In the genomic region with DNA sequence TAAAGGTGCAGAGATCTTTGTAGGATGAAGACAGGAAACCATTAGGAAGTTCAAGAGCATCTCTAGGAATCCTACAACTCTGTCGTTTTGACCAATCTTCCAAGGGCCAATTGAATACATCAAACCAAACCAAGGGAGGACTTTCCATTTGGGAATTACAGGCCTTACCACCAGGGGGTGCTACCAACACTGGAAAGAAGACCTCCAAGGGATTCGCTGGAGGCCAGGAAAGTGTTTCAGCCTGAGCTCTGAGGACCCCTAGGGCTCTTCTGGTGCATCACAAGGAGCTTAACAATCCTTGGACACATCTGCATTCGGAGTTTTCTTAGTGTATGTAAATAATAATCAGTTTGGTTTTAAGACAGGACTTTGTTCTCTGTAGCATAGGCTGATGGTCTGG, we compare ENCODE assay signal across 9 mouse cellular contexts. TPM values are rescaled to one million over a fixed set of nuclear protein-coding genes. Genes with fewer than 3 reads are reported as not detected.
DNase-seq lines count a peak whose midpoint lies in the region; ATAC-seq and TF ChIP-seq lines count a peak whose summit lies in the region.
"Had no signal": no experiment of that assay in that cellular context is flagged by ENCODE, and none has a peak within 500 bp of the region (broad histone marks: within the 10 kb centered on the region; RNA-seq: fewer than 3 reads in every experiment).

No protein-coding gene starts in this region.

- H3K4me3 ChIP-seq in E14TG2a.4 (replicated peaks; ENCODE audit: low read length): no peak overlapping the region
- H3K4me3 ChIP-seq in liver, postnatal 0 days (ENCODE audit: low read depth, low read length): no peak overlapping the region
- H3K4me3 ChIP-seq: lung, embryonic 15.5 days had no signal

- peak; percentile 96 for TF ChIP-seq CTCF in E14TG2a.4 (conservative IDR thresholded peaks at IDR 0.05; ENCODE audit: low read length)
- TF ChIP-seq CTCF in liver, postnatal 0 days (IDR thresholded peaks at IDR 0.05; ENCODE audit: low read depth): peak; percentile 96

- DNase-seq in 3T3-L1 (ENCODE audit: low read depth, low spot score): peak; percentile 97
- peak; percentile 81 for DNase-seq in c-Kit-positive CD71-negative TER-119-negative erythroid progenitor cells, embryonic 14.5 days (ENCODE audit: low read depth)
- peak; percentile 76 to 77 for DNase-seq in frontal cortex, postnatal 10 days (ENCODE audit: low spot score in 2 of 2)
- DNase-seq in kidney, postnatal 14 days: peak; percentile 89
- DNase-seq in liver, postnatal 0 days: peak; percentile 82
- DNase-seq in right cerebral cortex, postnatal 25 days: peak; percentile 78
- peak; percentile 69 for DNase-seq in yolk sac, embryonic 10.5 days (ENCODE audit: low spot score)

- no peak overlapping the region for H3K4me2 ChIP-seq in liver, postnatal 0 days (ENCODE audit: low read depth, low read length)
- H3K4me2 ChIP-seq: lung, embryonic 15.5 days had no signal

- no peak for ATAC-seq in liver, postnatal 0 days

- H3K4me1 ChIP-seq in E14TG2a.4 (replicated peaks; ENCODE audit: low read depth, low read length): peaks cover 17% of the 10 kb centered on the region
- peaks cover 11% of the 10 kb centered on the region for H3K4me1 ChIP-seq in liver, postnatal 0 days (ENCODE audit: insufficient read depth)

- H3K27ac ChIP-seq in liver, postnatal 0 days (ENCODE audit: low read depth): no peak overlapping the region
- H3K27ac ChIP-seq: lung, embryonic 15.5 days had no signal

- 23% methylated on average over 3 of the region's 3 CpGs for WGBS in liver, postnatal 0 days (ENCODE audit: insufficient replicate concordance)

- TF ChIP-seq EP300 in liver, postnatal 0 days (IDR thresholded peaks at IDR 0.05; ENCODE audit: low read depth): no peak

- H3K9me3 ChIP-seq in E14TG2a.4 (ENCODE audit: low read length): no peaks in the 10 kb centered on the region
- H3K9me3 ChIP-seq in liver, postnatal 0 days (ENCODE audit: low read length): no peaks in the 10 kb centered on the region
- H3K9me3 ChIP-seq: lung, embryonic 15.5 days had no signal

- H3K27me3 ChIP-seq in E14TG2a.4 (ENCODE audit: insufficient read depth, low read length): peaks cover 6% of the 10 kb centered on the region; the same call in 1 of the 2 replicates
- no peaks in the 10 kb centered on the region for H3K27me3 ChIP-seq in liver, postnatal 0 days (ENCODE audit: insufficient read depth, low read length)
- H3K27me3 ChIP-seq: lung, embryonic 15.5 days had no signal

- no peak overlapping the region for H3K9ac ChIP-seq in liver, postnatal 0 days (replicated peaks)
- H3K9ac ChIP-seq: lung, embryonic 15.5 days had no signal

- H3K36me3 ChIP-seq in E14TG2a.4 (ENCODE audit: insufficient read depth, low read length): no peaks in the 10 kb centered on the region
- no peaks in the 10 kb centered on the region for H3K36me3 ChIP-seq in liver, postnatal 0 days (replicated peaks; ENCODE audit: insufficient read depth, low read length)
- H3K36me3 ChIP-seq: lung, embryonic 15.5 days had no signal

RNA-seq across cellular contexts. Expression of a gene that starts 3.4 kb away (rescaled TPM):
- 66.3 and 73.8 TPM in 2 replicates for polyA plus RNA-seq in liver, postnatal 0 days (2015; fragmentation: Nextera tagmentation; extraction: Ambion mirVana)

RNA-seq across cellular contexts. Expression of a gene that starts 23.4 kb away (rescaled TPM):
- polyA plus RNA-seq in liver, postnatal 0 days (2015; fragmentation: Nextera tagmentation; extraction: Ambion mirVana): 1.4 and 1.5 TPM in 2 replicates
